Mouse (Mus musculus) liver, adult 2 months (tissue): ENCODE data around the gene Wdfy1. TPM values are rescaled to one million over a fixed set of nuclear protein-coding genes. Genes with fewer than 3 reads are reported as not detected.

Source experiments
- DNase-seq: peaks from one replicate; pipeline ENCODE4 v3.0.0-alpha.2; 2011; ENCODE audit warnings: low read depth, low spot score; ENCODE audit errors: extremely low read depth
- H3K27ac ChIP-seq: fragments of 200-500 bp; replicated peaks from 2 replicates; pipeline ENCODE4 v1.5.1; 2012; ENCODE audit warnings: low read depth, mild to moderate bottlenecking, control low read depth, inconsistent platforms, low read length; ENCODE audit not compliant: insufficient read depth
- H3K27me3 ChIP-seq: fragments of 200-500 bp; 2 replicates; pipeline ENCODE4 v1.6.1; 2012; ENCODE audit warnings: mild to moderate bottlenecking, moderate library complexity, low read length, inconsistent platforms; ENCODE audit not compliant: control insufficient read depth, insufficient read depth
- H3K36me3 ChIP-seq: fragments of 200-500 bp; 2 replicates; pipeline ENCODE4 v1.6.1; 2012; ENCODE audit warnings: low read length, inconsistent platforms; ENCODE audit not compliant: control insufficient read depth, insufficient read depth
- H3K4me1 ChIP-seq: fragments of 200-500 bp; 2 replicates; pipeline ENCODE4 v1.6.1; 2011; ENCODE audit warnings: low read length; ENCODE audit not compliant: control insufficient read depth, insufficient read depth
- H3K4me3 ChIP-seq: fragments of 200-500 bp; 2 replicates; pipeline ENCODE4 v1.5.1; 2011; ENCODE audit warnings: low read depth, mild to moderate bottlenecking, control low read depth, low read length, moderate library complexity; ENCODE audit not compliant: insufficient read depth
- H3K79me2 ChIP-seq: fragments of 200-500 bp; 2 replicates; pipeline ENCODE4 v1.6.1; 2012; ENCODE audit warnings: inconsistent platforms, mild to moderate bottlenecking, low read length, moderate library complexity; ENCODE audit not compliant: control insufficient read depth, insufficient read depth
- H3K9ac ChIP-seq: fragments of 200-500 bp; 2 replicates; pipeline ENCODE4 v1.6.1; 2012; ENCODE audit warnings: low read depth, mild to moderate bottlenecking, control low read depth, inconsistent platforms, low read length
- CTCF ChIP-seq: fragments of 200-500 bp; IDR thresholded peaks from 2 replicates; pipeline ENCODE4 v1.5.1; 2011; ENCODE audit warnings: low read depth, low read length, control low read depth
- POLR2A ChIP-seq: fragments of 200-500 bp; IDR thresholded peaks from 2 replicates; pipeline ENCODE4 v1.6.1; 2011; ENCODE audit warnings: low read length, control low read depth; ENCODE audit not compliant: insufficient read depth; ENCODE audit errors: extremely low read depth
- WGBS: fragments of 180-500 bp; shearing (Covaris S2); methylation state at CpG from one replicate; pipeline ENCODE4 v1.1.7; 2018; 5-methylcytosine and 5-hydroxymethylcytosine counted together
- polyA plus RNA-seq: library from polyadenylated mRNA; depleted of rRNA; stranded (reverse); fragments of >200 nt; gene quantifications from 2 replicates; pipeline ENCODE4 v1.2.3, GENCODE M21; 2012
- total RNA-seq: library from RNA; depleted of rRNA; stranded (reverse); fragments of >200 nt; gene quantifications from 2 replicates; pipeline ENCODE4 v1.2.3, GENCODE M21; 2014

Gene Wdfy1
- total and polyA plus RNA-seq, 2 experiments: 19.8 to 31.0 TPM

- no peak overlapping the region for H3K4me3 ChIP-seq
- TF ChIP-seq POLR2A (no peak), CTCF (no peak)
- no peak for DNase-seq
- H3K4me1 ChIP-seq: peaks cover 2% of the 10 kb centered on the region; the same call in 1 of the 2 replicates
- no peaks in the 10 kb centered on the region for H3K27me3 ChIP-seq
- H3K9ac ChIP-seq: no peak overlapping the region
- H3K79me2 ChIP-seq: no peaks in the 10 kb centered on the region
- H3K27ac ChIP-seq: no peak overlapping the region
- 86% methylated on average over 3 of the region's 3 CpGs for WGBS
- H3K36me3 ChIP-seq: no peaks in the 10 kb centered on the region
These were observed 33.5 kb upstream of the Wdfy1 start for GRCm38 (mm10) chr1:79809447-79809846.

- Histone ChIP-seq H3K36me3 (no peaks in the 10 kb centered on the region), H3K27me3 (no peaks in the 10 kb centered on the region), H3K9ac (no peak overlapping the region), H3K4me3 (no peak overlapping the region), H3K79me2 (no peaks in the 10 kb centered on the region), H3K27ac (no peak overlapping the region), H3K4me1 (no peaks in the 10 kb centered on the region)
- no peak for DNase-seq
- TF ChIP-seq POLR2A (no peak), CTCF (no peak)
- 87% methylated on average over 5 of the region's 5 CpGs for WGBS
These were observed 30.9 kb upstream of the Wdfy1 start for GRCm38 (mm10) chr1:79806865-79807264.

GRCm38 (mm10) chr1:79803614-79804013 lies 27.7 kb upstream of the Wdfy1 start:
- 87% methylated on average over 7 of the region's 7 CpGs for WGBS

GRCm38 (mm10) chr1:79802858-79803427 lies 27.0 kb upstream of the Wdfy1 start:
- WGBS: 93% methylated on average over 11 of the region's 11 CpGs
- H3K4me1 ChIP-seq: no peaks in the 10 kb centered on the region
- H3K4me3 ChIP-seq: no peak overlapping the region
- H3K79me2 ChIP-seq: no peaks in the 10 kb centered on the region
- no peaks in the 10 kb centered on the region for H3K27me3 ChIP-seq
- H3K27ac ChIP-seq: no peak overlapping the region
- H3K9ac ChIP-seq: no peak overlapping the region
- TF ChIP-seq CTCF: no peak
- no peak for TF ChIP-seq POLR2A
- no peak for DNase-seq
- no peaks in the 10 kb centered on the region for H3K36me3 ChIP-seq

More at GRCm38 (mm10) chr1:79803614-79804013, 27.7 kb upstream of the Wdfy1 start:
- H3K4me3 ChIP-seq: no peak overlapping the region
- no peaks in the 10 kb centered on the region for H3K27me3 ChIP-seq
- TF ChIP-seq CTCF: no peak
- no peak for TF ChIP-seq POLR2A
- no peak for DNase-seq
- no peak overlapping the region for H3K9ac ChIP-seq
- no peaks in the 10 kb centered on the region for H3K79me2 ChIP-seq
- H3K36me3 ChIP-seq: no peaks in the 10 kb centered on the region
- no peak overlapping the region for H3K27ac ChIP-seq
- H3K4me1 ChIP-seq: no peaks in the 10 kb centered on the region

GRCm38 (mm10) chr1:79797084-79797483 lies 21.1 kb upstream of the Wdfy1 start:
- Histone ChIP-seq H3K27me3 (no peaks in the 10 kb centered on the region), H3K79me2 (no peaks in the 10 kb centered on the region), H3K4me3 (no peak overlapping the region), H3K27ac (no peak overlapping the region), H3K36me3 (no peaks in the 10 kb centered on the region), H3K9ac (no peak overlapping the region), H3K4me1 (no peaks in the 10 kb centered on the region)
- no peak for DNase-seq
- TF ChIP-seq POLR2A (no peak), CTCF (no peak)
- 88% methylated on average over 3 of the region's 3 CpGs for WGBS

GRCm38 (mm10) chr1:79786267-79786927 lies 10.5 kb upstream of the Wdfy1 start:
- H3K4me3 ChIP-seq: no peak overlapping the region
- no peak for DNase-seq
- no peak overlapping the region for H3K9ac ChIP-seq
- no peaks in the 10 kb centered on the region for H3K79me2 ChIP-seq
- peaks cover 14% of the 10 kb centered on the region for H3K36me3 ChIP-seq
- no peak overlapping the region for H3K27ac ChIP-seq
- 63% methylated on average over 7 of the region's 7 CpGs for WGBS
- TF ChIP-seq CTCF (peak; percentile 25; the same call in 1 of the 2 replicates), POLR2A (no peak)
- no peaks in the 10 kb centered on the region for H3K4me1 ChIP-seq
- no peaks in the 10 kb centered on the region for H3K27me3 ChIP-seq
